Mouse (Mus musculus): Measurements from ENCODE around the gene Scaf4. TPM values are rescaled to one million over a fixed set of nuclear protein-coding genes. Genes with fewer than 3 reads are reported as not detected.

Gene Scaf4
- polyA plus RNA-seq, 1 experiment, result 14.1 TPM

DNA sequence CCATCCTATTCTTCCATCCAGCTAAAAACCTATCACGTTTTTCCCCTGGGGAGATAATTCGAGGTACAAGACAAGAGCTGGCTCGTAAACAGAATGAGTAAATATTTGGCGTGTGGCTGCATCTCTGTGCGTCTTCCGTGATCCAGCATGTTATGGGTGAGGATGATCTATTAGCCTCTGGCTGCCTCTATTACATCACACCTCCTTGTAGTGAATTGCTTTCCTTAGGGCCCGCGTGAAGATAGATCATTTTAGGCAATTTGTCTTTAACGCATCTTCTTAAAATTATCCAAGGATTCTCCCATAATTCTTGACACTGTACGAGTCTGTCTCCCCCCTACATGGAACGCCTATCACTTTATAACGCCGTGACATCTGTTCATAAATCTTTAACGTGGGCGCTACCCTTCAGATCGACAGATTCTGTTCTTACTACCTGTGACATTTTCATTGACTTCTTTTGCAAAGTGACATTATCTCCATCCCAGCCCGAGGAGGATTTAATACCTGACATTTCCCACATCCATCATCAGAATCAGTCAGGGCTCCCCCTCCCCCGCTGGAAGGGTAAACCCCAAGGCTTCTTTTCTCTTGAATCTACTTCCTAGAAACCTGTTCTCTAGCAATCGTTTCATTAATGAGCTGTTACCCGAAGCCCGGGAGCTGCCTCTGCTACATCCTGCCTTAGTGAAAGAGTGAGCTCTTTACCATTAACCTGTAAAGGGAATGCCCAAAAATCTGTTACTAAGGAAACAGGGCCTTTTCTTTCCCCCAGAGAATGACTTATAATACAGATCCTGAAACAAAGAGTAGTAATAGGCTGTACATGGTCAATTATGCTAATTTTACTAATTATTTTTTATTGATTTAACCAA lies 14.4 kb upstream of the Scaf4 start:
- H3K36me3 ChIP-seq (ENCODE audit: control insufficient read depth, insufficient read depth), result no peaks in the 10 kb centered on the region

DNA sequence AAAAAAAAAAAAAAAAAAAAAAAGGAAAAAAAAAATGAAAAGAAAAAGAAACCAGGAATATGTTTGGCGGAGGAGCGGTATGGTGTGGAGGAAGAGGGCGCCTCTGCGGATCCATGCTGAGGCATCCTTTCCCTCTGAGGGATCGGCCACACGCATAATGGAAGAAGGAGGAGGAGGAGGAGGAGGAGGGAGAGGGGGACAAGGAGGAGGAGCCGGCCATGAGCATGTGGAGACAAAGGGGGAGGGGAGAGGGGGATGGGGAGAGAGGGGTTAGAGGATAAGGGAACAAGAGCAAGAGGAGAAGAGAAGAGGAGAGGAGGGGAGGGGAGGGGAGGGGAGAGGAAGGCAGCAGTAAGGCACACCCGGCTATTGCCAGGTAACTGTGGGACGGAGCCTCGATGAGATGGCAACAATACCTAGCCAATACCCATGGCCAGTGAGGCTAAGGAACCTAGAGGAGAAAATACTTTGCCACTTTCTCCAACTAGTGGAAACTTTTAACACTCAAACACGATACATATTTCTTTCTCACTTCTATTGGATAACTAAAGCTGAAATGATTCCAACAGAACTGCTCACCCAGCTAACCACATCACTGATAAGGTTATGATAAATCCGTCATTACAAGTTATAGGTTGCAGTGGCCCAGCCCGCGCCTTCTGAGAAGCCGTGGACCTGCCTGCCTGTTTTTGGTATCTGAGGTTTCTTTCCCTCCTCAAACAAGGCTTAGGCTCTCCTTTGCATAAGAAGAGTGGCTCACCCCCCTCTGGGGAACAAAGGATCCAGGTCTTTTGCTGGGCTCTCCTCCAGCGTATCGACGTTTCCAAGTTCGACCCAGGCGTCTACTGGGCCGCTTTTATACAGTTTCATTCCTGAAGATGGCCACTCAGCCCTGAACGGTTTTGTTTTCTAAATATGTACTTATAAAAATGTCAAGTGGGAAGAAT lies 13.4 kb upstream of the Scaf4 start:
- H3K79me2 ChIP-seq (ENCODE audit: control insufficient read depth, insufficient read depth), result no peaks in the 10 kb centered on the region
- H3K4me3 ChIP-seq, result no peak overlapping the region
- H3K27me3 ChIP-seq (ENCODE audit: control insufficient read depth, insufficient read depth, insufficient read length), result no peaks in the 10 kb centered on the region
- H3K4me2 ChIP-seq (ENCODE audit: low read depth), result no peak overlapping the region
- no peak overlapping the region for H3ac ChIP-seq (ENCODE audit: control insufficient read depth, insufficient read length)
- no peaks in the 10 kb centered on the region for H3K36me3 ChIP-seq (ENCODE audit: control insufficient read depth, insufficient read depth)
- TF ChIP-seq REST (IDR thresholded peaks at IDR 0.05; ENCODE audit: insufficient read depth, insufficient read length) (no peak), SRF (IDR thresholded peaks at IDR 0.05; ENCODE audit: control insufficient read depth, insufficient read length, low read depth) (no peak), E2F4 (IDR thresholded peaks at IDR 0.05; ENCODE audit: insufficient read depth) (no peak), POLR2A (IDR thresholded peaks at IDR 0.05; ENCODE audit: insufficient read length, low read depth) (no peak)

More for the DNA sequence above, 14.4 kb upstream of the Scaf4 start:
- Histone ChIP-seq H3ac (ENCODE audit: control insufficient read depth, insufficient read length) (no peak overlapping the region), H3K4me2 (ENCODE audit: low read depth) (no peak overlapping the region), H3K27me3 (ENCODE audit: control insufficient read depth, insufficient read depth, insufficient read length) (no peaks in the 10 kb centered on the region), H3K79me2 (ENCODE audit: control insufficient read depth, insufficient read depth) (no peaks in the 10 kb centered on the region), H3K4me3 (no peak overlapping the region)
- TF ChIP-seq E2F4 (IDR thresholded peaks at IDR 0.05; ENCODE audit: insufficient read depth), result no peak
- no peak for TF ChIP-seq POLR2AphosphoS2 (IDR thresholded peaks at IDR 0.05; ENCODE audit: insufficient read length, low read depth)
- TF ChIP-seq USF1 (IDR thresholded peaks at IDR 0.05; ENCODE audit: low read depth), result no peak
- no peak for TF ChIP-seq MYOG (IDR thresholded peaks at IDR 0.05; ENCODE audit: control insufficient read depth in 1 of 3, insufficient read depth in 1 of 3, insufficient read length in 2 of 3, low read depth in 2 of 3)
- no peak for TF ChIP-seq CEBPB (IDR thresholded peaks at IDR 0.05; ENCODE audit: insufficient read depth, poor library complexity, severe bottlenecking)
- TF ChIP-seq MYOD1 (IDR thresholded peaks at IDR 0.05; ENCODE audit: control insufficient read depth in 1 of 3, insufficient read length in 2 of 3, low read depth in 2 of 3), result no peak
- no peak for TF ChIP-seq SRF (IDR thresholded peaks at IDR 0.05; ENCODE audit: control insufficient read depth, insufficient read length, low read depth)

DNA sequence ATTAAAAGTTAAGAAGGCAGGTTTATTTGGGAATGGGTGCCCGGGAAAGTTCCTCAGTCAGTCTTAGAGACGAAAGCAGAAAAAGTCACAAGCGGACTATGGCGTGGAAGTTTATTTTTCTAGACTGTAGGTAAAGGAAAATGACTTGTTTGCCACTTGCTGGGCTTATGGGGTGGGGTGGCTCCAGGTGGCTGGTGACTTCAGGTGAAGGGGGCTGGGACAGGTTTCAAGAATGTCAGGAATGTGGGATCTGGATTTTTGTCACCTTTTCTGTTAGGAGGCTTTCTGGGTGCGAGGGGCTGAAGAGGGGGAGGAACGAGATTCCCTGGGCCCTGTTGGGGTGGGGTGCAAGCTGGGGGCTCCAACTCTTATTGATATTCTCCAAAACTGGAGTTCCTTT lies 7.4 kb upstream of the Scaf4 start:
- Histone ChIP-seq H3ac (ENCODE audit: control insufficient read depth, insufficient read length) (no peak overlapping the region), H3K79me2 (ENCODE audit: control insufficient read depth, insufficient read depth) (no peaks in the 10 kb centered on the region), H3K4me3 (no peak overlapping the region), H3K4me2 (ENCODE audit: low read depth) (no peak overlapping the region), H3K36me3 (ENCODE audit: control insufficient read depth, insufficient read depth) (no peaks in the 10 kb centered on the region), H3K27me3 (ENCODE audit: control insufficient read depth, insufficient read depth, insufficient read length) (no peaks in the 10 kb centered on the region)
- TF ChIP-seq E2F4 (IDR thresholded peaks at IDR 0.05; ENCODE audit: insufficient read depth) (no peak), TCF3 (IDR thresholded peaks at IDR 0.05; ENCODE audit: insufficient read length, low read depth) (no peak), POLR2AphosphoS2 (IDR thresholded peaks at IDR 0.05; ENCODE audit: insufficient read length, low read depth) (no peak), MAX (IDR thresholded peaks at IDR 0.05; ENCODE audit: low read depth) (no peak), MYOG (IDR thresholded peaks at IDR 0.05; ENCODE audit: control insufficient read depth in 1 of 3, insufficient read depth in 1 of 3, insufficient read length in 2 of 3, low read depth in 2 of 3) (no peak)

DNA sequence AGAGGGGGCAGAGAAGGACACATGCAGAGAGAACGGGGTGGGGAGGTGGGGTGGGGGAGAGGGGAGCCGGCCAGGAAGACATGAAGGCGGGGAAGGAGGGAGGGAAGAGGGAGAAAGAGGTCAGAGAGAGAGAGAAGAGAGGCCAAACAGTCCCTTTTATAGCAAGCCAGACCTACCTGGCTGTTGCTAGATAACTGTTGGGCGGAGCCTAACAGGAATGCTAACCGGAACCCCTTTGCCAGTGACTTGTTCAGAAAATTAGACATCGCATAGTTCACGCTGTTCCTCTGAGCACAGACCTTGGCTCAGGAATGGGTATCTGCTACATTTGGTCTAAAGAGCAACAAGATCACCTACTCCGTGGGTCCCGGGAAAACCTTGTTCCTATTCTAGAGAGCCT lies 6.7 kb upstream of the Scaf4 start:
- TF ChIP-seq MAX (IDR thresholded peaks at IDR 0.05; ENCODE audit: low read depth) (no peak), TCF3 (IDR thresholded peaks at IDR 0.05; ENCODE audit: insufficient read length, low read depth) (no peak), USF1 (IDR thresholded peaks at IDR 0.05; ENCODE audit: low read depth) (no peak), POLR2A (IDR thresholded peaks at IDR 0.05; ENCODE audit: insufficient read length, low read depth) (no peak), SRF (IDR thresholded peaks at IDR 0.05; ENCODE audit: control insufficient read depth, insufficient read length, low read depth) (no peak), TCF12 (IDR thresholded peaks at IDR 0.05; ENCODE audit: insufficient read depth, poor library complexity, severe bottlenecking) (no peak), POLR2AphosphoS2 (IDR thresholded peaks at IDR 0.05; ENCODE audit: insufficient read length, low read depth) (no peak), CEBPB (IDR thresholded peaks at IDR 0.05; ENCODE audit: insufficient read depth, poor library complexity, severe bottlenecking) (no peak), REST (IDR thresholded peaks at IDR 0.05; ENCODE audit: insufficient read depth, insufficient read length) (no peak), E2F4 (IDR thresholded peaks at IDR 0.05; ENCODE audit: insufficient read depth) (no peak), MYOD1 (IDR thresholded peaks at IDR 0.05; ENCODE audit: control insufficient read depth in 1 of 3, insufficient read length in 2 of 3, low read depth in 2 of 3) (no peak), MYOG (IDR thresholded peaks at IDR 0.05; ENCODE audit: control insufficient read depth in 1 of 3, insufficient read depth in 1 of 3, insufficient read length in 2 of 3, low read depth in 2 of 3) (no peak)
- H3ac ChIP-seq (ENCODE audit: control insufficient read depth, insufficient read length), result no peak overlapping the region
- no peaks in the 10 kb centered on the region for H3K79me2 ChIP-seq (ENCODE audit: control insufficient read depth, insufficient read depth)
- H3K36me3 ChIP-seq (ENCODE audit: control insufficient read depth, insufficient read depth), result no peaks in the 10 kb centered on the region
- H3K4me2 ChIP-seq (ENCODE audit: low read depth), result no peak overlapping the region
- H3K27me3 ChIP-seq (ENCODE audit: control insufficient read depth, insufficient read depth, insufficient read length), result no peaks in the 10 kb centered on the region
- no peak overlapping the region for H3K4me3 ChIP-seq

Measured in myocyte (in vitro differentiated cells).